Mouse (Mus musculus) lung, adult 2 months (tissue): ENCODE data around the gene Cacna1c.

Source experiments
- CTCF ChIP-seq: fragments of 200-500 bp; IDR thresholded peaks from 2 replicates; pipeline ENCODE4 v1.5.1; 2011; ENCODE audit warnings: mild to moderate bottlenecking, low read length, control low read depth; ENCODE audit not compliant: insufficient read depth
- POLR2A ChIP-seq: fragments of 200-500 bp; IDR thresholded peaks from 2 replicates; pipeline ENCODE4 v1.6.1; 2011; ENCODE audit warnings: low read depth, mild to moderate bottlenecking, control low read depth, low read length, borderline replicate concordance; ENCODE audit errors: extremely low read depth

DNA sequence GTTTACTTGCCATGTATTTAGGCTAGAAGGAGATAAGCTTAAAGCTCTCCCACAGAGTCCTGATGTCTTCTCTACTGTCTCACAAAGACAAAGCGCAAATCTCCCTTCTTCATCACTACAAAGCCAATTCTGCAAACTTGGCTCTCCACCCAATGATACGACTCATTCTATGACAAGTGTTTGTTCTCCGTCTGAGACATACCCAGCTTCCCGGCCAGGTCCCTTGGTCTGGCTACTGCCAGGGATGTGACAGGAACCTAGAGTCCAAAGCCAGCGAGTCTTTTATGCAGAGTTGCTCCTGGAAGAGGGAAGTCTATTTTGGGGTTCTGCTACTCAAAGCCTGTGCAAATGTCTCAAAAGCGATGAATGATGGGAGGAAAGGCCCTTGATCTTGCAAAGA, 160.9 kb downstream of the Cacna1c start:
- no peak for TF ChIP-seq CTCF
- no peak for TF ChIP-seq POLR2A
